Mouse (Mus musculus) layer of hippocampus, adult 18-20 months (tissue): ENCODE data around the gene Olfr389. TPM values are rescaled to one million over a fixed set of nuclear protein-coding genes. Genes with fewer than 3 reads are reported as not detected.

Experiments
- DNase-seq, 2 experiments: peaks; one replicate each; pipeline ENCODE4 v3.0.0; 2022; ENCODE audit warnings: low spot score in 2 of 2
- long read RNA-seq: library from polyadenylated mRNA; stranded (forward); transcript quantifications from one replicate; pipeline ENCODE4 v2.0.0, GENCODE M21; 2021
- total RNA-seq, 2 experiments: library from RNA; stranded (reverse); gene quantifications; 2 replicates each; pipeline ENCODE4 v1.2.3; 2021

The Olfr389 gene
- not detected for total RNA-seq
- long read RNA-seq = 0 reads

GRCm38 (mm10) chr11:73780613-73781012 is at the start of gene Olfr389:
Gene Olfr389 (minus strand): TSS chr11:73780713.
- no peak for DNase-seq

DNA sequence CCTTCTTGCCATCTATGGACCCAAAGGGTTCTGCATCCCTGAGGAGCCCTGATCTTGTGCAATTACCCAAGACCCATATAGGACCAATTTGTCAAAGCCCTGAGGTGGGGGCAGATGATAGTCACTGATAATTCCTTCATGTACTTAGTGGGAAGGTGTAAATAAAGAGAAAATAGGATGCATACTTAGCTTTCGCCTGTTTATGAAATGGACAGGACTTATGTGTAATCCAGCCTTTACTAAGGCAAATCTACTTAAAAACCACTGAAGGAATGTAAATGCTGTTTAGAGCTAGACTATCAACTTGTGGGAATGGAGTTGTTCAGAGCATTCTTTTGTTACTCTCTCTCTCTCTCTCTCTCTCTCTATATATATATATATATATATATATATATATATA is 36.4 kb upstream of the Olfr389 start, which contains the start of gene Olfr392:
TSS of gene Olfr392 (minus strand) at position 101 of the 400 bp plus-strand sequence.
- no peak for DNase-seq

DNA sequence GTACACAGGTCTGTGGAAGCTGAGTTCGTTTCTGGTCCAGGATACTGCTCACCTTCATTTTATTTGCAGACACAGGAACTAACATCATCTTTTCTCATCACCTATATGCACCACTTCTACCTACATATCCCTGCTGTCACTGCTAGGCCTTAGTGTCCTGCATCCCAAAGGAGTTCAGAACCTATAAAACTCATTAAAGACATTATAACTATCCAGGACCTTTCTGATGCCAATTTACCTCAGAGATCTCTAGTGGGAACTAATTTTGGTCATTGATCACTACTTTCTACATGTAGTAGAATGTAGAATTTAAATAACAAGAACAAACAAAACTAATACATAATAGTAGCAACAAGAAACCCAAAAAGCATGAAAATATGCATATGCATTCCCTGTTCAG is 22.4 kb upstream of the Olfr389 start, which contains the start of gene Olfr391-ps:
TSS of gene Olfr391-ps (minus strand) at position 101 of the 400 bp plus-strand sequence.
- DNase-seq = no peak

GRCm38 (mm10) chr11:73782664-73783063 is 2.2 kb upstream of the Olfr389 start, which contains the start of gene Olfr390:
Gene Olfr390 (plus strand): TSS chr11:73782964.
- no peak for DNase-seq

GRCm38 (mm10) chr11:73759115-73759514 is 21.4 kb downstream of the Olfr389 start:
- no peak for DNase-seq

Other genes with a start within 250 kb of the Olfr389 start
- not detected for gene Olfr385, start 187.7 kb downstream of the Olfr389 start, total RNA-seq
- gene Olfr384, start 182.1 kb downstream of the Olfr389 start, total RNA-seq = not detected
- gene Zfp735, start 91.9 kb downstream of the Olfr389 start, total RNA-seq = not detected
- not detected for gene Olfr390, start 2.3 kb upstream of the Olfr389 start, total RNA-seq
- gene Olfr391-ps, start 22.3 kb upstream of the Olfr389 start, total RNA-seq = not detected
- not detected for gene Olfr392, start 36.3 kb upstream of the Olfr389 start, total RNA-seq
- gene Olfr393, start 70.7 kb upstream of the Olfr389 start, total RNA-seq = not detected
- gene Olfr394, start 110.1 kb upstream of the Olfr389 start, total RNA-seq = not detected
- not detected for gene Olfr395, start 128.6 kb upstream of the Olfr389 start, total RNA-seq
- not detected for gene Olfr23, start 156.0 kb upstream of the Olfr389 start, total RNA-seq
- gene Olfr397, start 180.1 kb upstream of the Olfr389 start, total RNA-seq = not detected
- gene Olfr398, start 209.7 kb upstream of the Olfr389 start, total RNA-seq = not detected